Mouse (Mus musculus): ENCODE data around the gene Aprt.
A peak's percentile ranks its signal among the peaks of the same experiment; 100 is the strongest.

- TF ChIP-seq CTCF (IDR thresholded peaks at IDR 0.05; ENCODE audit: control insufficient read depth, insufficient read depth, low read length) (no peak), POLR2A (IDR thresholded peaks at IDR 0.05; ENCODE audit: borderline replicate concordance, control insufficient read depth, low read depth, low read length) (peak; percentile 71)
Measured at GRCm38 (mm10) chr8:122567361-122568108, 9.2 kb downstream of the Aprt start, which contains the start of gene Cdt1.
